Mouse (Mus musculus): Measurements from ENCODE around the gene Sptlc2.

DNA sequence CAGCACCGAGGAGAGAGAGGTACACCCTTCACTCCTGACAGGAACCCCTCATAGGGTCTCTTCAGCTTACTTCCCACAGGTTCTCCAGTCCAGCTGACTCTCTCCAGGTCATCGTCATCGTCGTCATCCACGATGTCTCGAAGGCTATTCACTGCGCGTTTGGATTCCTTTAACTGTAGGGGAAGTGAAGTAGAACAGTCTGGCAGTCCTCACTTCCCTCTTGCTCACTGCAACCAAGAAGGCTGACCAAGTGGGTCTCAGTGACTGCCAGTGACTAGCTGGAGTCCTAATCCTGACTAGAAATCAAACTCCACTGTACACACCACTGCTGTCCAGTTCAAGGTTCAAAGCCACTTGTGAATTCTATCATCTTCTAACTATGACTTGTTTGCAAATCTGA lies 127.6 kb downstream of the Sptlc2 start:
- TF ChIP-seq MAX (IDR thresholded peaks at IDR 0.05) = no peak
- TF ChIP-seq CTCF (IDR thresholded peaks at IDR 0.05; ENCODE audit: control insufficient read depth, insufficient read depth, insufficient read length) = no peak
- no peak for TF ChIP-seq USF1 (IDR thresholded peaks at IDR 0.05; ENCODE audit: low read depth)
- TF ChIP-seq MYOG (IDR thresholded peaks at IDR 0.05; ENCODE audit: control insufficient read depth, extremely low read depth, insufficient read length) = no peak
- TF ChIP-seq MYOD1 (IDR thresholded peaks at IDR 0.05; ENCODE audit: control insufficient read depth, insufficient read length, low read depth) = no peak
